In the genomic region with DNA sequence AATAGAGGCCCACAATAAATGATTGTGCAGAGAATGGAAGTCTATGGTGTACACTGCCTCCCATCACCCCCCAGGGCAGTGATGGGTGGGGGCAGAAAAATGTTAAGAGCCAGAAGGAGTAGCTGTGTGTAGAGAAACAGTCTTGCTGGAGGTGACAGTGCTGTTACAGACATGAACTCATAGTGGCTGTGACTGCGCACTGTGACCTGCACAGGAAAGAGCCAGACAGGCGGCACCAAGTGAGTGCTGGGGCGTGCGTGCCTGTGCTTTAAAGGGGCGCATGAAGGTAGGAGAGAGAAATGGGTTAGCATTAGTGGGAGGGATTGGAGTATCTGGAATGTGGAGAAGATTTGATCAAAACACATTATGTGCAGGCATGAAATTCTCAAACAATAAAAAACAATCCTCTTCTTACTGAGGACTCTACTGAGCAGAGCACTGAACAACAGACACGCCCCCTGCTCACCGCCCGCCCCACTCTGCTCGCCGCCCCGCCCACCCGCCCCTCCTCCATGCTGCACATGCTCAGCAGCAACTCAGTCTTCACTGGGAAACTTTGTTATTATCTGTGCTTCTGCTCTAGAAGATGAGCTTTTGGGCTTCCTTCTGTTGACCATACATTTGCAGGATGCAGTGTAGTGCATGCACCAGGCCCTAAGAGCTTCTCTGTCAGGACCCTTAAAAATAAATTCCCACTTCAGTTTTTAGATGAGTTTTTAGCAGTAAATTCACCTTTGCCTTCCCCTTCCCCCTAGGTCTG, we compare ENCODE assay signal across 9 mouse cellular contexts. TPM values are rescaled to one million over a fixed set of nuclear protein-coding genes. Genes with fewer than 3 reads are reported as not detected.
DNase-seq lines count a peak whose midpoint lies in the region; ATAC-seq lines count a peak whose summit lies in the region.
"Had no signal": no experiment of that assay in that cellular context is flagged by ENCODE, and none has a peak within 500 bp of the region (broad histone marks: within the 10 kb centered on the region; RNA-seq: fewer than 3 reads in every experiment).

No protein-coding gene starts in this region.

- no peak overlapping the region for H3K9ac ChIP-seq in heart, embryonic 12.5 days
- H3K9ac ChIP-seq in kidney, embryonic 16.5 days (replicated peaks; ENCODE audit: low read length): 0 out of 2 replicates have a peak overlapping the region, but pooled peaks have one; percentile 3
- peak overlapping the region; percentile 24; the same call in 1 of the 2 replicates for H3K9ac ChIP-seq in midbrain, embryonic 15.5 days

- H3K36me3 ChIP-seq in heart, embryonic 12.5 days: no peaks in the 10 kb centered on the region
- no peaks in the 10 kb centered on the region for H3K36me3 ChIP-seq in forebrain, embryonic 10.5 days (replicated peaks)
- no peaks in the 10 kb centered on the region for H3K36me3 ChIP-seq in kidney, embryonic 16.5 days (ENCODE audit: insufficient read depth, low read length)
- no peaks in the 10 kb centered on the region for H3K36me3 ChIP-seq in midbrain, embryonic 15.5 days (replicated peaks)

- H3K4me1 ChIP-seq in heart, embryonic 12.5 days (replicated peaks): no peaks in the 10 kb centered on the region
- H3K4me1 ChIP-seq in forebrain, embryonic 10.5 days: peaks cover 28% of the 10 kb centered on the region
- H3K4me1 ChIP-seq in kidney, embryonic 16.5 days (ENCODE audit: insufficient read depth, low read length): no peaks in the 10 kb centered on the region; the same call in 1 of the 2 replicates
- H3K4me1 ChIP-seq in midbrain, embryonic 15.5 days: peaks cover 9% of the 10 kb centered on the region; the same call in 1 of the 2 replicates

- H3K27me3 ChIP-seq in heart, embryonic 12.5 days (replicated peaks): 0 out of 2 replicates have a peak, but pooled peaks cover 2% of the 10 kb centered on the region
- H3K27me3 ChIP-seq in forebrain, embryonic 10.5 days (ENCODE audit: poor library complexity, severe bottlenecking): no peaks in the 10 kb centered on the region
- H3K27me3 ChIP-seq in kidney, embryonic 16.5 days (ENCODE audit: insufficient read depth, low read length): no peaks in the 10 kb centered on the region
- H3K27me3 ChIP-seq in midbrain, embryonic 15.5 days (replicated peaks): no peaks in the 10 kb centered on the region

- no peak overlapping the region for H3K27ac ChIP-seq in heart, embryonic 12.5 days (ENCODE audit: poor library complexity, severe bottlenecking)
- H3K27ac ChIP-seq in forebrain, embryonic 10.5 days: peak overlapping the region; percentile 89
- peak overlapping the region; percentile 77 for H3K27ac ChIP-seq in kidney, embryonic 16.5 days (ENCODE audit: low read length)
- peak overlapping the region; percentile 50 for H3K27ac ChIP-seq in midbrain, embryonic 15.5 days

- H3K4me2 ChIP-seq in heart, embryonic 12.5 days: peak overlapping the region; percentile 51
- H3K4me2 ChIP-seq in kidney, embryonic 16.5 days (replicated peaks; ENCODE audit: low read depth, low read length): peak overlapping the region; percentile 52
- H3K4me2 ChIP-seq in midbrain, embryonic 15.5 days: peak overlapping the region; percentile 48

- H3K9me3 ChIP-seq in heart, embryonic 12.5 days (replicated peaks): no peaks in the 10 kb centered on the region
- no peaks in the 10 kb centered on the region for H3K9me3 ChIP-seq in forebrain, embryonic 10.5 days
- no peaks in the 10 kb centered on the region; the same call in 1 of the 2 replicates for H3K9me3 ChIP-seq in kidney, embryonic 16.5 days (ENCODE audit: low read length)
- H3K9me3 ChIP-seq in midbrain, embryonic 15.5 days: no peaks in the 10 kb centered on the region

- H3K4me3 ChIP-seq in heart, embryonic 12.5 days: peak overlapping the region; percentile 2; the same call in 1 of the 2 replicates
- peak overlapping the region; percentile 42 for H3K4me3 ChIP-seq in forebrain, embryonic 10.5 days
- H3K4me3 ChIP-seq in kidney, embryonic 16.5 days (ENCODE audit: low read length): peak overlapping the region; percentile 23
- peak overlapping the region; percentile 12 for H3K4me3 ChIP-seq in midbrain, embryonic 15.5 days

- no peak for DNase-seq in heart, adult 9 months (ENCODE audit: low spot score in 2 of 2)
- peak; percentile 83 for DNase-seq in forebrain, embryonic 10.5 days (ENCODE audit: extremely low spot score, low spot score)
- DNase-seq in urinary bladder, postnatal 10 days (ENCODE audit: low spot score): no peak
- no peak for DNase-seq in cerebellum, postnatal 10 days
- no peak for DNase-seq in layer of hippocampus, adult 9-10 months (ENCODE audit: low spot score)

- WGBS in heart, embryonic 12.5 days: 48% methylated on average over 12 of the region's 12 CpGs
- WGBS in forebrain, embryonic 10.5 days: 28% methylated on average over 12 of the region's 12 CpGs
- 38% methylated on average over 8 of the region's 12 CpGs for WGBS in kidney, embryonic 16.5 days
- 15% methylated on average over 12 of the region's 12 CpGs for WGBS in midbrain, embryonic 15.5 days

- no peak for ATAC-seq in heart, embryonic 12.5 days (ENCODE audit: insufficient number of reproducible peaks, low FRiP score)
- peak; percentile 93 for ATAC-seq in kidney, embryonic 16.5 days (ENCODE audit: low FRiP score, low TSS enrichment)
- peak; percentile 83 for ATAC-seq in midbrain, embryonic 15.5 days (replicated peaks)

RNA-seq across cellular contexts. Expression of gene Rd3l, which starts 31.6 kb away (rescaled TPM):
- polyA plus RNA-seq in heart, embryonic 12.5 days (2016; fragmentation: Nextera tagmentation; extraction: Ambion mirVana): 0.62 and 0.64 TPM in 2 replicates
- polyA plus RNA-seq in forebrain, embryonic 10.5 days (2016; fragmentation: Nextera tagmentation; extraction: Ambion mirVana): not detected in 2 replicates
- polyA plus RNA-seq in kidney, embryonic 16.5 days (2015; fragmentation: Nextera tagmentation; extraction: Ambion mirVana): not detected in 2 replicates
- polyA plus RNA-seq in midbrain, embryonic 15.5 days (2015; fragmentation: Nextera tagmentation; extraction: Ambion mirVana): not detected in 2 replicates
- polyA plus RNA-seq: C2C12 had no signal

RNA-seq across cellular contexts. Expression of gene Tdrd9, which starts 41.3 kb away (rescaled TPM):
- 0.14 and 0.37 TPM in 2 replicates for polyA plus RNA-seq in heart, embryonic 12.5 days (2016; fragmentation: Nextera tagmentation; extraction: Ambion mirVana)
- 1.1 and 1.9 TPM in 2 replicates for polyA plus RNA-seq in forebrain, embryonic 10.5 days (2016; fragmentation: Nextera tagmentation; extraction: Ambion mirVana)
- polyA plus RNA-seq in kidney, embryonic 16.5 days (2015; fragmentation: Nextera tagmentation; extraction: Ambion mirVana): 0.45 and 0.75 TPM in 2 replicates
- polyA plus RNA-seq in midbrain, embryonic 15.5 days (2015; fragmentation: Nextera tagmentation; extraction: Ambion mirVana): 0.28 and 0.42 TPM in 2 replicates

RNA-seq across cellular contexts. Expression of gene Atp5mpl, which starts 45.9 kb away (rescaled TPM):
- polyA plus RNA-seq in heart, embryonic 12.5 days (2016; fragmentation: Nextera tagmentation; extraction: Ambion mirVana): 1,412 and 1,427 TPM in 2 replicates
- polyA plus RNA-seq in forebrain, embryonic 10.5 days (2016; fragmentation: Nextera tagmentation; extraction: Ambion mirVana): 565 and 608 TPM in 2 replicates
- 713 and 717 TPM in 2 replicates for polyA plus RNA-seq in kidney, embryonic 16.5 days (2015; fragmentation: Nextera tagmentation; extraction: Ambion mirVana)
- 664 and 669 TPM in 2 replicates for polyA plus RNA-seq in midbrain, embryonic 15.5 days (2015; fragmentation: Nextera tagmentation; extraction: Ambion mirVana)
